Mouse (Mus musculus) testis, adult 2 months (tissue): ENCODE measurements around the gene Wdr25. TPM values are rescaled to one million over a fixed set of nuclear protein-coding genes. Genes with fewer than 3 reads are reported as not detected.
"Not testable (repeated sequence)": the region's sequence is repeated elsewhere in the genome, so short reads cannot be mapped to it uniquely, and the experiment has no call there.

Source experiments
- H3K27ac ChIP-seq: fragments of 200-500 bp; 2 replicates; pipeline ENCODE4 v1.5.1; 2012; ENCODE audit warnings: low read depth, low read length; ENCODE audit not compliant: control insufficient read depth, insufficient read depth
- H3K27me3 ChIP-seq: fragments of 200-500 bp; 2 replicates; pipeline ENCODE4 v1.6.1; 2012; ENCODE audit warnings: mild to moderate bottlenecking, low read length, moderate library complexity; ENCODE audit not compliant: control insufficient read depth, insufficient read depth
- H3K36me3 ChIP-seq: fragments of 200-500 bp; 2 replicates; pipeline ENCODE4 v1.6.1; 2012; ENCODE audit warnings: mild to moderate bottlenecking, low read length; ENCODE audit not compliant: control insufficient read depth, insufficient read depth
- H3K4me1 ChIP-seq: fragments of 200-500 bp; 2 replicates; pipeline ENCODE4 v1.6.1; 2012; ENCODE audit warnings: low read length; ENCODE audit not compliant: control insufficient read depth, insufficient read depth
- H3K4me3 ChIP-seq: fragments of 200-500 bp; 2 replicates; pipeline ENCODE4 v1.5.1; 2012; ENCODE audit warnings: low read depth, mild to moderate bottlenecking, low read length, moderate library complexity, mixed read lengths; ENCODE audit not compliant: control insufficient read depth
- CTCF ChIP-seq: fragments of 200-500 bp; IDR thresholded peaks from 2 replicates; pipeline ENCODE4 v1.5.1; 2012; ENCODE audit warnings: low read depth, mild to moderate bottlenecking, inconsistent platforms, low read length, moderate library complexity; ENCODE audit not compliant: control insufficient read depth, insufficient read depth, insufficient replicate concordance
- POLR2A ChIP-seq: fragments of 200-500 bp; IDR thresholded peaks from 2 replicates; pipeline ENCODE4 v1.6.1; 2012; ENCODE audit warnings: low read depth, mild to moderate bottlenecking, inconsistent platforms, low read length, moderate library complexity; ENCODE audit not compliant: control insufficient read depth
- polyA plus RNA-seq: library from polyadenylated mRNA; depleted of rRNA; stranded (reverse); fragments of >200 nt; gene quantifications from 2 replicates; pipeline ENCODE4 v1.2.3, GENCODE M21; 2012; rRNA removed

Gene Wdr25
- 13.2 and 15.0 TPM in 2 replicates for polyA plus RNA-seq

DNA sequence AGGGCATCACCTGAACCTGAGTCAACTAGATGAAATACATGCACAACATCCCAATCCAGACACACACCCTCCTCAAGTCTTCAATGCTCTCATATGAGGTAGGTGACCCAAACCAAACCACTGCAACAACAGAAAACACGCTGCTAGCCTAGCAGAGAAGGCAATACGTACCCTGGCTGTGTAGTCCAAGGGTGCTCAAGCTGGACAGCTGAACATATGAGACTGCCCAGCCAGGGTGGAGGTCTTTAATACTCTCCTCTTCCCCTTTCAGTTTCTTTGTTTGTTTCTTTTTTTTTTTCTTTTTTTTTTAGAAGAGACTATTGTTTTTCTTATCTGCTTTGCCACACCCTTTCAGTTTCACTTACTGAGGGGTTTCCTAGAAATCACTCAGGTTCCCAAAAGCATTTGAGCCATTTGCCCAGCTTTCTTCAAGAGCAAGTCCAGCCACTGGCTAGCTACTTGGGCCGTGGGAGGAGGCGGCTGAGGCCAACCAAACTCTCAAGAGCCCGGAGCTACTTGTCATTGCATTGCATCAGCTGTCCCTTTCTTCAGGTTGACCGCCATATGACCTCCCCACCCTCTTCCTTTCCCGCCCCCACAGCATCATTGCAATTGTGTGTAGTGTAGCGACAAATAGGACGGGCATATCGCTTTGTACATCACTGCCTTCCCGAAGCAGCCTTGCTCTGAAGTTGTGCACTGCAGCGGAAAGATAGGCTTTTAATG lies at the start of gene Wdr25:
TSS of gene Wdr25 (plus strand) at position 643 of the 726 bp plus-strand sequence.
- no peaks in the 10 kb centered on the region for H3K36me3 ChIP-seq
- H3K27ac ChIP-seq = peak within 1 kb of the TSS; percentile 80
- no peak for TF ChIP-seq POLR2A
- peak within 1 kb of the TSS; percentile 90 for H3K4me3 ChIP-seq
- H3K4me1 ChIP-seq = no peaks in the 10 kb centered on the region; the same call in none of the 2 replicates
- H3K27me3 ChIP-seq = no peaks in the 10 kb centered on the region

DNA sequence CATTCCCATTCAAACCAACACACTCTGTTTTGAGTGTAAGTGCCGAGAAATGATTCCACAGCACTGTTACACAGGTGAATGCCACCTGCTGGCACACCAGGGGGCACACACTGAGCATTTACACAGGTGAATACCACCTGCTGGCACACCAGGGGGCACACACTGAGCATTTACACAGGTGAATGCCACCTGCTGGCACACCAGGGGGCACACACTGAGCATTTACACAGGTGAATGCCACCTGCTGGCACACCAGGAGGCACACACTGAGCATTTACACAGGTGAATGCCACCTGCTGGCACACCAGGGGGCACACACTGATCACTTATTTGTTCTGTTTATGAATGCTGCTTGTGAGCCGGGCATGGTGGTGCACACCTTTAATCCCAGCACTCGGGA lies 45.4 kb upstream of the Wdr25 start:
- H3K36me3 ChIP-seq, H3K27me3 ChIP-seq, H3K4me3 ChIP-seq, H3K27ac ChIP-seq, H3K4me1 ChIP-seq: not testable (repeated sequence)

DNA sequence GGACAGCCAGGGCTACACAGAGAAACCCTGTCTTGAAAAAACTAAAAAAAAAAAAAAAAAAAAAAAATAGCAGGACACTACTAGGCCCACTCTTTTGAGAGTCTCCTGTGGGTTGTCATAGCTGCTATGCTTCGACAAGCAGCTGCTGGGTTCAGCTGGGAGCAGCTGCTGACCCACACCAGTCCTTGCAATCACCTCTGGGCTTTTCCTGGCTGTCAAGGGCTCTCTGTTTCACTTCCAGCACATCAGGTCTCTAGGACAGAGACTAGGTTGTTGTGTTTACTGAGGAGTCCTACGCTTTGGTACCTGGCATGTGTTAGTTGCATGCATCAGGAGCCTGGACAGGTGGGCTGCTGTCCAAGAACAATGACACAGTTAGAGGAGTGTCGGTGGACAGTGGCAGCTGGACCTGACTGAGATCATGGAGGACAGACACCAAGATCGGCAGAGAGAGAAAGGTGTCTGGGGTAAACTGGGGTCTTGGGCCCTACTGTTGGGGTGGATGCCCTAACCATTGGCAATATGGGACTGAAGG lies 43.9 kb upstream of the Wdr25 start:
- H3K27me3 ChIP-seq = no peaks in the 10 kb centered on the region
- H3K36me3 ChIP-seq = no peaks in the 10 kb centered on the region
- no peak overlapping the region for H3K27ac ChIP-seq
- peaks cover 5% of the 10 kb centered on the region; the same call in 1 of the 2 replicates for H3K4me1 ChIP-seq
- TF ChIP-seq POLR2A (no peak), CTCF (no peak)
- no peak overlapping the region for H3K4me3 ChIP-seq

DNA sequence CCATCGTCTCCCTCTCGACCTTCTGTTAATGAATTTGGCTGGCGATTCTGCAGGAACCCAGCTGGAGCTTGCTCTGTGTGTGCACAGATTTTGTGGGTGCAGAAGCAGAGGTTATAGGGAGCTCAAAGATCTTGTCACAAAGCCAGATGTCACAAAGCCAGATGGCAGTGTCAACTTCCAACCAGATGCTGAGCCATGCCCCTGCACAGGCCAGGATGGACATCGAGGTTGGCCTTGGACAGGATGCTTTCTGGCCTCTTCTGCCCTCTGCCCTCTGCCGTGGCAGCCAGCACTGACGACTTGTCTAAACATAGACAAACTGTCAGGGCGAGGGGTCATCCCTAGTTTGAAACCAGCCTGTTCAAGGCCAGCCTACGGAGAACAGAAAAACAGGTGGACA lies 43.3 kb upstream of the Wdr25 start:
- TF ChIP-seq POLR2A (no peak), CTCF (no peak)
- Histone ChIP-seq H3K27ac (no peak overlapping the region), H3K36me3 (no peaks in the 10 kb centered on the region), H3K4me1 (peaks cover 5% of the 10 kb centered on the region; the same call in 1 of the 2 replicates), H3K4me3 (no peak overlapping the region), H3K27me3 (no peaks in the 10 kb centered on the region)

DNA sequence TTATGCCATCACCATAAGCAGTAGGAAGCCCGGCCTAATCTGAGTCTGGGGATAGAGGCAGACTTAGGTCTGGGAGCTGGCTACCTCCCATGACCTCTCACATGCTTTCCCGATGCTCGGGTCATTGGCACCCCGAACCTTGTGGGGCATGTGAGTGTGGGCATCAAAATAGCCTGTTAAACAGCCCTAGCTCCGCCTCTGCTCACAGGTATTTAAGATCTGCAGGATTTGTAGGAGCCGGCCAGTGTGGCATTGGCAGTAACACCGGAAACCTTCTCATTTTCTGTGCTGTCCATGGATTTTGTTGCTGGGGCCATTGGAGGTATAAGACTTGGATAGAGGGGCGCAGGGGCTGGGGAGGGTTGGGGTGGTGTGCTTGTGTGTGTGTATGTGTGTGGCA lies 42.5 kb upstream of the Wdr25 start:
- no peak overlapping the region for H3K4me3 ChIP-seq
- no peaks in the 10 kb centered on the region for H3K36me3 ChIP-seq
- H3K27me3 ChIP-seq = no peaks in the 10 kb centered on the region
- no peak overlapping the region for H3K27ac ChIP-seq
- TF ChIP-seq CTCF (no peak), POLR2A (no peak)
- H3K4me1 ChIP-seq = peaks cover 5% of the 10 kb centered on the region; the same call in 1 of the 2 replicates

GRCm38 (mm10) chr12:108852822-108853221 lies 40.6 kb upstream of the Wdr25 start:
- no peak overlapping the region for H3K27ac ChIP-seq
- peaks cover 5% of the 10 kb centered on the region; the same call in 1 of the 2 replicates for H3K4me1 ChIP-seq
- no peak overlapping the region for H3K4me3 ChIP-seq
- H3K27me3 ChIP-seq = no peaks in the 10 kb centered on the region
- TF ChIP-seq POLR2A = no peak
- no peak for TF ChIP-seq CTCF
- no peaks in the 10 kb centered on the region for H3K36me3 ChIP-seq

DNA sequence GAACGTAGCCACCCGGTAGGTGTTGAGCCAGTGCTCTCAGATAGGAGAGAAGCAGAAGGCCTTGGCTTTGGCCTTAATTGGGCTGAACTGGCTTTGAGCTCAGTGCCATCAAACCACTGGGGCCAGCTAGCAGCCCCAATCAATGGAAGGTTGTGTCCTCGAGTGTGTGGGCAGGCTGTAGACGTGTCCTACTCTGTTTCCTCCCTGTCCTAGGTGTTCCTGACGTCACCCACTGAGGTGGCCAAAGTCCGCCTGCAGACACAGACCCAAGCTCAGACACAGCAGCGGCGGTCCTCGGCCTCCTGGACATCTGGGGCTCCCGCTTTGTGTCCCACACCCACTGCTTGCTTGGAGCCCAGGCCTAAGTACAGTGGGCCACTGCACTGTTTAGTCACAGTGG lies 38.4 kb upstream of the Wdr25 start:
- TF ChIP-seq CTCF (no peak), POLR2A (no peak)
- Histone ChIP-seq H3K4me1 (peaks cover 5% of the 10 kb centered on the region), H3K27me3 (no peaks in the 10 kb centered on the region), H3K4me3 (no peak overlapping the region), H3K36me3 (no peaks in the 10 kb centered on the region), H3K27ac (no peak overlapping the region)
